Mouse (Mus musculus) intestine, embryonic 16.5 days (tissue): Measurements from ENCODE around the gene 4931409K22Rik. TPM values are rescaled to one million over a fixed set of nuclear protein-coding genes. Genes with fewer than 3 reads are reported as not detected.

Experiments used
- ATAC-seq: fragments of 200-750 bp; cut with Nextera tagmentation; 2 replicates; pipeline ENCODE4 v1.8.0; 2017; ENCODE audit warnings: moderate TSS enrichment, moderate library complexity
- H3K27ac ChIP-seq: fragments of 300-500 bp; sonication (generic); 2 replicates; pipeline ENCODE4 v1.5.1; 2014; ENCODE audit warnings: mild to moderate bottlenecking, low read length
- H3K27me3 ChIP-seq: fragments of 300-500 bp; sonication (generic); replicated peaks from 2 replicates; pipeline ENCODE4 v1.6.1; 2014; ENCODE audit warnings: low read length, control low read depth, mixed read lengths; ENCODE audit not compliant: control insufficient read depth, insufficient read depth
- H3K36me3 ChIP-seq: fragments of 300-500 bp; sonication (generic); 2 replicates; pipeline ENCODE4 v1.6.1; 2014; ENCODE audit warnings: low read length, control low read depth; ENCODE audit not compliant: control insufficient read depth, insufficient read depth
- H3K4me1 ChIP-seq: fragments of 300-500 bp; sonication (generic); 2 replicates; pipeline ENCODE4 v1.6.1; 2014; ENCODE audit warnings: low read length, control low read depth, mixed read lengths; ENCODE audit not compliant: control insufficient read depth, insufficient read depth
- H3K4me2 ChIP-seq: fragments of 300-500 bp; sonication (generic); 2 replicates; pipeline ENCODE4 v1.6.1; 2014; ENCODE audit warnings: low read depth, low read length, control low read depth
- H3K4me3 ChIP-seq: fragments of 300-500 bp; sonication (generic); 2 replicates; pipeline ENCODE4 v1.5.1; 2014; ENCODE audit warnings: mild to moderate bottlenecking, low read length
- H3K9ac ChIP-seq: fragments of 300-500 bp; sonication (generic); 2 replicates; pipeline ENCODE4 v1.6.1; 2014; ENCODE audit warnings: low read depth, low read length
- H3K9me3 ChIP-seq: fragments of 300-500 bp; sonication (generic); 2 replicates; pipeline ENCODE4 v1.6.1; 2016; ENCODE audit warnings: low read length, control low read depth; ENCODE audit not compliant: control insufficient read depth
- WGBS: fragments of 180-500 bp; shearing (Covaris S2); extraction: QIAGEN DNeasy Blood & Tissue Kit; methylation state at CpG from one replicate; pipeline ENCODE4 v1.1.7; 2014; 5-methylcytosine and 5-hydroxymethylcytosine counted together
- microRNA counts: library from miRNA; unstranded; fragments of <30 nt; microRNA quantifications from one replicate; lab custom pipeline; 2016
- microRNA-seq: library from miRNA; unstranded; fragments of <30 nt; microRNA quantifications from one replicate; pipeline ENCODE4, GENCODE M21; 2016
- polyA plus RNA-seq: library from polyadenylated mRNA; unstranded; fragments of >200 nt; fragmentation: Nextera tagmentation; extraction: Ambion mirVana; gene quantifications from 2 replicates; pipeline ENCODE4 v1.2.1, GENCODE M21; 2015

The 4931409K22Rik gene
- polyA plus RNA-seq, 1 experiment from 2014 or later: not detected

GRCm38 (mm10) chr5:24497526-24497925 is 59.1 kb downstream of the 4931409K22Rik start:
- Histone ChIP-seq H3K27ac (no peak overlapping the region), H3K4me2 (no peak overlapping the region), H3K9me3 (no peaks in the 10 kb centered on the region), H3K27me3 (no peaks in the 10 kb centered on the region), H3K4me3 (no peak overlapping the region), H3K36me3 (peaks cover 33% of the 10 kb centered on the region), H3K4me1 (no peaks in the 10 kb centered on the region), H3K9ac (no peak overlapping the region)
- no peak for ATAC-seq
- WGBS: 82% methylated on average over 12 of the region's 12 CpGs

- WGBS: 80% methylated on average over 6 of the region's 6 CpGs
- H3K4me2 ChIP-seq: no peak overlapping the region
- no peak overlapping the region for H3K9ac ChIP-seq
- H3K4me1 ChIP-seq: no peaks in the 10 kb centered on the region
- H3K36me3 ChIP-seq: peaks cover 33% of the 10 kb centered on the region
- no peak overlapping the region for H3K27ac ChIP-seq
- no peaks in the 10 kb centered on the region for H3K27me3 ChIP-seq
- H3K9me3 ChIP-seq: no peaks in the 10 kb centered on the region
- no peak for ATAC-seq
- no peak overlapping the region for H3K4me3 ChIP-seq
These were observed 59.9 kb downstream of the 4931409K22Rik start for GRCm38 (mm10) chr5:24496756-24497155.

GRCm38 (mm10) chr5:24495019-24495418 is 61.6 kb downstream of the 4931409K22Rik start:
- Histone ChIP-seq H3K4me1 (no peaks in the 10 kb centered on the region), H3K9me3 (no peaks in the 10 kb centered on the region), H3K27me3 (no peaks in the 10 kb centered on the region), H3K36me3 (peaks cover 23% of the 10 kb centered on the region), H3K9ac (no peak overlapping the region), H3K4me3 (no peak overlapping the region), H3K4me2 (no peak overlapping the region), H3K27ac (no peak overlapping the region)
- no peak for ATAC-seq
- 83% methylated on average over 15 of the region's 15 CpGs for WGBS

MicroRNA genes within 50 kb of the gene (microRNA counts, 519-probe panel; counts per million panel counts)
- microRNA mmu-miR-671-3p (lab: Ali Mortazavi, UCI): 1,755 counts per million, percentile 27 among the panel's probes with 10 or more counts
- 35.7 counts per million for microRNA mmu-miR-671-5p (lab: Ali Mortazavi, UCI)

Small RNAs within 50 kb of the gene (microRNA-seq; reads per million reads assigned to microRNA genes)
- 501 reads per million, percentile 67 among the genes with 10 or more reads in this experiment for gene Mir671

Other genes with a start within 250 kb of the 4931409K22Rik start
- 3.1 and 5.8 TPM in 2 replicates for gene Kcnh2, start 205.2 kb downstream of the 4931409K22Rik start, polyA plus RNA-seq
- gene Nos3, start 192.0 kb downstream of the 4931409K22Rik start, polyA plus RNA-seq: 7.0 and 7.7 TPM in 2 replicates
- 1.7 and 2.0 TPM in 2 replicates for gene Atg9b, start 164.7 kb downstream of the 4931409K22Rik start, polyA plus RNA-seq
- gene Abcb8, start 163.1 kb downstream of the 4931409K22Rik start, polyA plus RNA-seq: 89.8 and 91.3 TPM in 2 replicates
- 0.12 and 0.57 TPM in 2 replicates for gene Asic3, start 143.4 kb downstream of the 4931409K22Rik start, polyA plus RNA-seq
- gene Cdk5, start 133.3 kb downstream of the 4931409K22Rik start, polyA plus RNA-seq: 37.0 and 38.1 TPM in 2 replicates
- gene Slc4a2, start 133.0 kb downstream of the 4931409K22Rik start, polyA plus RNA-seq: 52.7 and 59.2 TPM in 2 replicates
- gene Fastk, start 111.5 kb downstream of the 4931409K22Rik start, polyA plus RNA-seq: 113 and 117 TPM in 2 replicates
- 28.5 and 28.7 TPM in 2 replicates for gene Tmub1, start 109.0 kb downstream of the 4931409K22Rik start, polyA plus RNA-seq
- 10.2 and 10.7 TPM in 2 replicates for gene Agap3, start 104.6 kb downstream of the 4931409K22Rik start, polyA plus RNA-seq
- gene Gbx1, start 29.6 kb downstream of the 4931409K22Rik start, polyA plus RNA-seq: 0.04 TPM in 1 of 2 replicates, not detected in the other
- 0.16 and 0.29 TPM in 2 replicates for gene Asb10, start 15.8 kb downstream of the 4931409K22Rik start, polyA plus RNA-seq
- 75.0 and 82.7 TPM in 2 replicates for gene Abcf2, start 20.7 kb upstream of the 4931409K22Rik start, polyA plus RNA-seq
- gene Chpf2, start 29.9 kb upstream of the 4931409K22Rik start, polyA plus RNA-seq: 16.3 and 18.0 TPM in 2 replicates
- gene Smarcd3, start 67.6 kb upstream of the 4931409K22Rik start, polyA plus RNA-seq: 9.5 and 10.0 TPM in 2 replicates
- gene Nub1, start 128.7 kb upstream of the 4931409K22Rik start, polyA plus RNA-seq: 26.7 and 28.1 TPM in 2 replicates
- gene Wdr86, start 173.9 kb upstream of the 4931409K22Rik start, polyA plus RNA-seq: 6.8 and 8.4 TPM in 2 replicates
- gene Crygn, start 201.2 kb upstream of the 4931409K22Rik start, polyA plus RNA-seq: 1.0 and 1.4 TPM in 2 replicates